Mouse (Mus musculus) left cerebral cortex, adult 18-20 months (tissue): ENCODE measurements around the gene Ccdc22. TPM values are rescaled to one million over a fixed set of nuclear protein-coding genes. Genes with fewer than 3 reads are reported as not detected.

Experiments
- DNase-seq, 2 experiments: peaks; one replicate each; pipeline ENCODE4 v3.0.0; 2021 to 2022; ENCODE audit warnings: low spot score in 2 of 2, mixed read lengths in 1 of 2
- total RNA-seq, 2 experiments: library from RNA; stranded (reverse); gene quantifications; 2 replicates each; pipeline ENCODE4 v1.2.3; 2021

Gene Ccdc22
- total RNA-seq, 2 experiments from 2014 or later, result 29.0 to 34.2 TPM

- peak; percentile 93 to 96 for DNase-seq
These were observed 31.0 kb downstream of the Ccdc22 start, which contains the start of gene Ppp1r3f for GRCm38 (mm10) chrX:7574087-7574884. Gene Ppp1r3f, minus strand, starts transcription at chrX:7574283.

- DNase-seq, result peak in 1 of 2 experiments; percentile 33
These were observed 31.9 kb downstream of the Ccdc22 start, which contains the start of gene Foxp3 for GRCm38 (mm10) chrX:7573176-7574086. Gene Foxp3, plus strand, starts transcription at chrX:7573644.

- DNase-seq, result no peak
These were observed 32.9 kb downstream of the Ccdc22 start for GRCm38 (mm10) chrX:7572466-7572865.

GRCm38 (mm10) chrX:7571565-7572136 is 33.7 kb downstream of the Ccdc22 start:
- no peak for DNase-seq

GRCm38 (mm10) chrX:7570481-7571175 is 34.7 kb downstream of the Ccdc22 start:
- no peak for DNase-seq

GRCm38 (mm10) chrX:7567491-7567890 is 37.8 kb downstream of the Ccdc22 start:
- DNase-seq, result no peak

- DNase-seq, result no peak
These were observed 39.0 kb downstream of the Ccdc22 start for GRCm38 (mm10) chrX:7566352-7566751.

- DNase-seq, result no peak
These were observed 42.2 kb downstream of the Ccdc22 start for GRCm38 (mm10) chrX:7563076-7563475.

- no peak for DNase-seq
These were observed 51.8 kb downstream of the Ccdc22 start for GRCm38 (mm10) chrX:7553474-7553873.

Other genes with a start within 250 kb of the Ccdc22 start
- 10 to 100 TPM; 16.5 to 18.8 TPM for gene Usp27x, start 229.7 kb downstream of the Ccdc22 start, total RNA-seq
- gene Foxp3, start 31.9 kb downstream of the Ccdc22 start, total RNA-seq, result not detected
- gene Ppp1r3f, start 31.2 kb downstream of the Ccdc22 start, total RNA-seq, result 10 to 100 TPM; 20.3 to 29.1 TPM
- gene Cacna1f, start 1.6 kb upstream of the Ccdc22 start, total RNA-seq, result under 1 TPM in 1 of 2 experiments, not detected in 1; 0.33 TPM
- gene Syp, start 33.0 kb upstream of the Ccdc22 start, total RNA-seq, result 1,000 to 10,000 TPM; 1,889 to 1,992 TPM
- 1 to 10 TPM; 1.9 to 2.5 TPM for gene Prickle3, start 51.7 kb upstream of the Ccdc22 start, total RNA-seq
- gene Plp2, start 65.9 kb upstream of the Ccdc22 start, total RNA-seq, result 10 to 100 TPM in 1 of 2 experiments, 1 to 10 TPM in 1; 8.8 to 11.1 TPM
- under 1 TPM; 0.19 to 0.44 TPM for gene Magix, start 75.7 kb upstream of the Ccdc22 start, total RNA-seq
- gene Gpkow, start 91.6 kb upstream of the Ccdc22 start, total RNA-seq, result 10 to 100 TPM; 33.8 to 34.2 TPM
- 10 to 100 TPM; 55.8 to 56.1 TPM for gene Wdr45, start 108.8 kb upstream of the Ccdc22 start, total RNA-seq
- gene Gm45208, start 116.7 kb upstream of the Ccdc22 start, total RNA-seq, result 1 to 10 TPM in 1 of 2 experiments, not detected in 1; 1.6 TPM
- 10 to 100 TPM; 96.0 to 98.1 TPM for gene Praf2, start 122.9 kb upstream of the Ccdc22 start, total RNA-seq
- 10 to 100 TPM; 26.7 to 29.7 TPM for gene Ccdc120, start 145.4 kb upstream of the Ccdc22 start, total RNA-seq
- gene Tfe3, start 157.0 kb upstream of the Ccdc22 start, total RNA-seq, result 10 to 100 TPM; 34.2 to 35.2 TPM
- gene Gripap1, start 184.2 kb upstream of the Ccdc22 start, total RNA-seq, result 100 to 1,000 TPM in 1 of 2 experiments, 10 to 100 TPM in 1; 99.1 to 103 TPM
- gene Kcnd1, start 216.8 kb upstream of the Ccdc22 start, total RNA-seq, result 1 to 10 TPM; 8.4 to 9.6 TPM
- gene Otud5, start 235.8 kb upstream of the Ccdc22 start, total RNA-seq, result 10 to 100 TPM; 81.4 to 83.2 TPM